Mouse (Mus musculus): ENCODE results near the gene Agbl5.

The Agbl5 gene

GRCm38 (mm10) chr5:30952551-30952950, 64.1 kb downstream of the Agbl5 start:
- no peak for DNase-seq (ENCODE audit: low read depth)

DNA sequence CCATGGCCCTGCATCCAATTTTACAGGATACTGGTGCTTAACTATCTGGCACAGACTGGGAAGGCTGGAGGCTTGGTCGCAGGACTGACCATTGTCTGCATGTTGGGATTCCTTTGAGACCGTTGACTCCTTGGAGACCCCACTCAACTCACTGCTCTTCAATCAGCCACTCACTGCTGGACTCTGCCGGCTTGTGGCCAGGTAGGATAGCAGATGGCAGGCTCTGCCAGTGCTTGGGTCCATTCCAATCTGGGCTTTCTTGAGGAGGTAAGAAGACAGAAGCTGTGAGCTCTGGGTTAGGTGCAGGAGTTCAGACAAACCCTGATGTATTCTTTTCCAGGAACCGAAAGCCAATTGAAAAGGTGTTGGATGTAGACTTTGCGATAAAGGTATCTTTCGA, 65.6 kb downstream of the Agbl5 start:
- no peak for DNase-seq (ENCODE audit: low read depth)

- no peak for DNase-seq (ENCODE audit: low read depth)
Observed at GRCm38 (mm10) chr5:30954556-30954955, 66.1 kb downstream of the Agbl5 start.

GRCm38 (mm10) chr5:30955751-30956150, 67.3 kb downstream of the Agbl5 start:
- DNase-seq (ENCODE audit: low read depth): no peak
